Mouse (Mus musculus): ENCODE results near the gene Dgat2.

Dgat2 gene

GRCm38 (mm10) chr7:99161529-99161928 is 21.0 kb downstream of the Dgat2 start:
- no peak for DNase-seq (ENCODE audit: low spot score)

DNA sequence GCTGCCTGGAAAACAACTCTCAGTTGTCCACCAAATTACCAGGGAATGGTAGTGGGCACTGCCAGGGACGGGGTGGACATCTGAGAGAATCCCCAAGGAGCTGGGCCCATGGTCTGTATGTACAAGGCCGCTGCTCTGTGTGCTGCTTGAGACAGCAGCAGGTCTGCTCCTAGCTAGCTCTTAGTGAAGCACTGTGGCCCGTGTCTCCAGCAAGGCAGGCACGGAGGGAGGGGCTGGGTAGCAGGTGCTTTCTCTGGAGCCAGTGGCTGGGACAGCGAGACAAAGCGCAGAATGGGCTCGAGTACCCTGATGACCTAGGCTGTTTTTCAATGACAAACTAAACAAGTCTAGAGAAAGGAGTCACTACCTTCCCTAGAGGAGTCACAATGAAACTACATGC is 21.5 kb downstream of the Dgat2 start:
- DNase-seq (ENCODE audit: low spot score), result no peak

DNA sequence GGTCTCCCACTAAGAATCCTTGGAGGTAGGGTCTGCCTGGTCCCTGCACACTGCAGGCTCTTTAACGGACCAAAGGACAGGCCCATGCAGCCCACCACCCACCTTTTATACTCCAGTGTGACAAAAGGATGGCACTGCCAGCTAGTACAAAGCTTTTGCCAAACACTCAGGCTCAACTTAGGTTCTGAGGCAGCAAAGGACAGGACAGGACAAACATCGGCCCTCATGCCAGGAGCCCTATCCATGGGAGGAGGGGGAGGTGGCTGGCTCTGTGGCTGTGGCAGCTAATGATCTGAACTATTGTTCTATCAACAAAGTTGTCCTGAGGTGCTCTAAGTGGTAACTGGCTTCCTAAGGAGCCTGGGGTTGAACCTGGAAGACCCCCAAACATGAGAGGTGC is 23.1 kb downstream of the Dgat2 start:
- DNase-seq (ENCODE audit: low spot score), result no peak

GRCm38 (mm10) chr7:99158904-99159303 is 23.6 kb downstream of the Dgat2 start:
- no peak for DNase-seq (ENCODE audit: low spot score)

GRCm38 (mm10) chr7:99158011-99158410 is 24.5 kb downstream of the Dgat2 start:
- no peak for DNase-seq (ENCODE audit: low spot score)

- DNase-seq (ENCODE audit: low spot score), result no peak
These were observed 25.8 kb downstream of the Dgat2 start for GRCm38 (mm10) chr7:99156737-99157136.

DNA sequence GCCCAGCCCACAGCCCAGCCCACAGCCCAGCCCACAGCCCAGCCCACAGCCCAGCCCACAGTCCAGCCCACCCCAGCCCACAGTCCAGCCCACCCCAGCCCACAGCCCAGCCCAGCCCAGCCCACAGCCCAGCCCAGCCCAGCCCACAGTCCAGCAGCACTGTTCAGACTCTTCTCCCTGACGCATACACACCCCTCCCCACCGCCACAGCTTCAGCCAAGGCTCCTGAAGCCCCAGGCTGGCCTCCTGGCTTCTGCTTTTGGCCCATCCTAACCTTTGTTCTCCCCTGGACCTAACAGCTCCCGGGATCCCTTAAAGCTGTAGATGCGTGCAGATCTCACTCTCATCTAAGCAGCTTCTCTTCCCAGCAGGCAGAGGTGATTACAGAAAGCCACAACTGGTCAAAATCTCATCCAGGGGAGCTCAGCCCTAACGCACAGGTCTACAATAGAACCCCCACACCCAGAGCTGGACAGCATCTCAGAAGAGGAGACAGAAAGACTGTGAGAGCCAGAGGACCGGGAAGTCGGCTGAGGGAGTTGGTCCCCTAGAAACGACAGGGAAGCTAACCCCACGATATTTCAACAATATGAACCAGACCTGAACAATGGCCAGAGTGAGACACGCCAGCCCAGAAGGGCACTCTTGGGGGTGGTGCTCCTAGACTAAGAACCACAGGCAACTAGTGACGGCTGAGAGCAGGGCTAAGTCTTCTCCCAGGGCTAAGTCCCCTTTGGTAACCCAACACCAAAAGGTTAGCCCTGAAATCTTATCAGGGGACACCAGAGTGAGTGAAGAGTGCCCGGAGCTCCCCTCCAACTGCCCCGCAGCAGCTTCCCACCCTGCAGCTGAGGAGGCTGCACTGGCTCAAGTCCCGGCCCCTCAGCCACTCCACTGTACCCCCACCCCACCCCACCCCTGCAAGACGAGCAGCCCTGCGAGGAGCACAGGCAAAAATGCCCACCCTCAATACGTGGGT is 26.9 kb downstream of the Dgat2 start:
- DNase-seq (ENCODE audit: low spot score), result no peak

- DNase-seq (ENCODE audit: low spot score), result no peak
These were observed 27.8 kb downstream of the Dgat2 start for GRCm38 (mm10) chr7:99154648-99155151.

- no peak for DNase-seq (ENCODE audit: low spot score)
These were observed 28.8 kb downstream of the Dgat2 start for GRCm38 (mm10) chr7:99153686-99154202.

DNA sequence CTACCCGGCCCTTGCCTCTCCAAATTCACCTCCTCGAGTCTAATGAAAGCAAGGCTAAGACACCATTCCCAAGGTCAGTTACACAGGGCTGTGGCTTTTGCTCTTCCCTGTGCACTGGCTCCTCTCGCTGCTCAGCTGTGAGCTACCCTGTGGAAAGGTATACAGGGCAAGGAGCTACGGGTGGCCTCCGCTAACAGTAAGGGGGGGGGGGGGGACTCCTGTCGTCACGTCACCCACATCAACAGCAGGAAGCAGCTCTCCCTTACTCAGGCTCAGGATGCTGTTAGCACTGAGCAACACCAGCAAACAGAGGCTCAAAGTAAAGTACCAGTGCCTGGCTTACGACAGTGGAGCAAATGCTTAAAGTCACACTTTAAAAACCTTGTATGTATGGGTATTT is 29.8 kb downstream of the Dgat2 start:
- no peak for DNase-seq (ENCODE audit: low spot score)

- DNase-seq (ENCODE audit: low spot score), result peak; percentile 88
These were observed 31.2 kb downstream of the Dgat2 start for GRCm38 (mm10) chr7:99151342-99151741.

DNA sequence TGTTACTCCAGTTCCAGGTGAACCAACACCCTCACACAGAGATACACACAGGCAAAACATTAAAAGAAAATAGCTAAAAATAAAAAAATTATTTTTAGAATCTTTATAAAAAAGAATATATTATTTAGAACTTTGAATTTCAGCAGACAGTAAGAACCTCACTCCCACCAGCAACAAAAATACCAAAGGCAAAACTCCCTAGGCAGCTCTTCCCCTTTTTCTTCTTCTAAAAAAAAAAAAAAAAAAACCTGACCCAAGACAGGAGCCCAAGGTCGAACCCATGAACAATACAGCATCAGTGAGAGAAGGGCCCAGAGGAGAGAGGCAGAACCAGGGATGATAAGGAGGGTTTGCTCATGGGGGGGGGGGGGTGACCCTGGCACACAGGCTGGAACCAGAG is 33.5 kb downstream of the Dgat2 start:
- no peak for DNase-seq (ENCODE audit: low spot score)

- no peak for DNase-seq (ENCODE audit: low spot score)
These were observed 35.0 kb downstream of the Dgat2 start for GRCm38 (mm10) chr7:99147494-99147893.

- no peak for DNase-seq (ENCODE audit: low spot score)
These were observed 35.6 kb downstream of the Dgat2 start for GRCm38 (mm10) chr7:99146906-99147305.

DNA sequence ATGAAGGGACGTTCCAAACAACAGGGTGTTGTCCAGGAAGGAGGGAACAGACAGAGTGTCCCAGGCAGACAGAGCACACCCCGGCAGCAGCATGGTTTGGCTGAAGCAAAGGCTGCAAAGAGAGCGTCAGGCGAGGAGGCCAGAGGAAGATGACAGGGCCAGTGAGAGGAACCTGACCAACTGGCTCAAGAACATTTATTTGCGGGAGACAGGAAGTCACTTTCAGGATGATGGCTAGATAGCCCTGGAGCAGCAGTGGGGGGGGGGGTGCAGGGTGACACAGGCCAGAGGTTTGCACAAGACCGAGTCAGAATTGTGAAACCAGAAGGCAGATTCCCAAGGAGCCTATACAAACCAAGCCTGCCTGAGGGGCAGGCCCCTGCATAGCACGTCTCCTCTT is 36.5 kb downstream of the Dgat2 start:
- DNase-seq (ENCODE audit: low spot score), result no peak

GRCm38 (mm10) chr7:99144616-99145015 is 37.9 kb downstream of the Dgat2 start:
- no peak for DNase-seq (ENCODE audit: low spot score)

DNA sequence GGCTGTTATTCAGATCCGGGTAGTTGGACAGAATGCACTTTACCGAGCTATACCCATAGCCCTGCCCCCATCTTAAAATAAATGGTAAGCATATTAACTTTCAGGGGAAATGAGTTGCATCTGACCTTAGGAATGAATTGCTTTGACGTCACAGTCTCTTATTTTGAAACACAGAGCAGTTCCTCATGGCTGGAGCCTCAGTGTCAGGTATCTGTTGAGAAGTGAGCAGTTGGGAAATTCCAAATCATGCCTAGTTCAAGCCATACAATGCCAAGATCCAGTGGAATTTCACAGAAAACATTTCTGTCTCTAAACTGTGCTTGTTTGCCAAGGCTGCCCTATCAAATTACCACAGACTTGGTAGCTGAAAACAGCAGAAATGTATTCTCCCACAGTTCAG is 39.3 kb downstream of the Dgat2 start:
- DNase-seq (ENCODE audit: low spot score), result no peak

GRCm38 (mm10) chr7:99141919-99142606 is 40.5 kb downstream of the Dgat2 start:
- no peak for DNase-seq (ENCODE audit: low spot score)

DNA sequence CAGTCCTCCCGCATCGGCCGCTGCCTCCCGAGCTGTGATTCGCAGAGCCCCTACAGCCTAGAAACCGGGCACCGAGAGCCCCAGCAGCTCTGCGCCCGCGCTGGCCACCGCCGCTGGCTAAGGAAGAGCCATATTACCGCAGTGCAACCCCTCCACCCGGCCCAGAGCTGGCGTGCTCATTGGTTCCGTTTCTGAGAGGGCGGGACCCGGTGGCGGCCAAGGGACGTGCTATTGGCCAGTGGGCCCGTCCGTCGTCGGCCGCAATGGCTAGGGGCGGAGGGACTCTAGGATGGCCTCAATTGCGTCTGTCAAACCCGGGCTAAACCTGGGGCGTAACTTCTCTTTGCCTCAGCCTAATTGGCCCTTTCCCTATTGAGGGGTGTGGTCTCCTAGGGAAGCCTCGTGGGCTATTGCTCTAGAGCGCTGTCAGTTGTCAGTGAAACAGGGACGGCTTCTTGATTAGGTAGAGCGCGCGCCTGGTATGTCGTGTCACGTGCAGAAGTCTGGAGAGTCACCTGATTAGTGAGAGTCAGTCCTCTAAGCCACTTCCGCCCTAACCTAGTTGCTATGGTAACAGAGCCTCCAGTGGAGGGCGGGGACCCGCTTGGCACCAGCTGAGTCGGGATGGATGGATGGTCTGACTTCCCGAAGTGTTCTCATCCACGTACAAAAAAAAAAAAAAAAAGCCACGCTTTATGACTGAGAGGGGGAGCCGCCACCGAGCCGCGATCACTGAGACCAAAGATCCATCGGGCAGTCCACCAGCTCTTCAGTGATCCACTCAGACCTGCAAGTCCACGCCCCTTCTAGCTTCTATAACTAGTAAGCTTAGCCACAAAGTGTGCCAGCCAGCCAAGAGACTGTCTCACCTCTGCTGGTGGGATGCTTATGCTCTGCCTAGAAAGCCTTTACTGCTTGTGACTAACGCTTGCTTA is 41.3 kb downstream of the Dgat2 start, which contains the start of gene Uvrag:
Gene Uvrag, minus strand, starts transcription at position 158 of the 935 bp plus-strand sequence.
- peak; percentile 98 for DNase-seq (ENCODE audit: low spot score)

GRCm38 (mm10) chr7:99140511-99140910 is 42.0 kb downstream of the Dgat2 start:
- DNase-seq (ENCODE audit: low spot score), result no peak

DNA sequence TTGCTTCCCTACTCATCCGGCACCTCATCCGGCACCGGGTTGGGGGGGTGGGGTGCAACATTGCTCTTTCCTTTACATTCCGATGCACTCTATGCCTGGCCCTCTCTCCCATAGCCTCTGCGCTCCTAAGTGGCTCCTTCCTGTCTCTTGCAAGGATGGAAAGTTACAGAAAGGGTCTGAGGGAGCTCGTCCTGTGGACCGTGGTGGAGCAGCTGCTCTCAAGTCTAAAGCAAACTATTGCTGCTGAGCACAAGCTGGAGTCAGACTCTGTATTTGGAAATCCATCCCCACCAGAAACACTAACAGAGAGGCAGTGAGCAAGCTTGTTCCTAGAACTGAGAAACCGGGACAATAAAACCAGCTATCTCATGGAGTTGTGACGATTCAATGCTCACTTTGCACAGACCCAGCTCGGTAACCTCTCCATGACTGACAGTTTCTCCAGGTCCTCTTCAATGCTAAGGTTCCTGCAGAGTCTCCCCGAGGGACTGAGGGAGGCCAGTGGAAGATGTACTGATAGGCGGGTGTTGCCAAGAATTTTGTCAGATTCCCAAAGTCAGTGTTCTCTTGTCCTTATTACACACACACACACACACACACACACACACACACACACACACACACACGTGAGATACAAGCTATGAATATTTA is 42.6 kb downstream of the Dgat2 start:
- no peak for DNase-seq (ENCODE audit: low spot score)

Data from urinary bladder, postnatal 10 days (tissue).